Mouse (Mus musculus) T-helper 2 cell (primary cell): ENCODE data around the gene Lrrc20.
"Not testable (repeated sequence)": the region's sequence is repeated elsewhere in the genome, so short reads cannot be mapped to it uniquely, and the experiment has no call there.

ENCODE experiments used
- in situ Hi-C: fragments of 300-600 bp; cut with MboI, MseI; formaldehyde crosslinking; loops from one replicate; pipeline ENCODE4 v1.15.1; 2025; ENCODE audit warnings: high pct_unique_total_duplicates

Gene Lrrc20

GRCm38 (mm10) chr10:61564408-61564807 is 88.8 kb downstream of the Lrrc20 start:
- in situ Hi-C loops, result loop anchor here (10.0 kb wide), 1 partner anchor 820 kb away; no protein-coding TSS in a partner anchor

DNA sequence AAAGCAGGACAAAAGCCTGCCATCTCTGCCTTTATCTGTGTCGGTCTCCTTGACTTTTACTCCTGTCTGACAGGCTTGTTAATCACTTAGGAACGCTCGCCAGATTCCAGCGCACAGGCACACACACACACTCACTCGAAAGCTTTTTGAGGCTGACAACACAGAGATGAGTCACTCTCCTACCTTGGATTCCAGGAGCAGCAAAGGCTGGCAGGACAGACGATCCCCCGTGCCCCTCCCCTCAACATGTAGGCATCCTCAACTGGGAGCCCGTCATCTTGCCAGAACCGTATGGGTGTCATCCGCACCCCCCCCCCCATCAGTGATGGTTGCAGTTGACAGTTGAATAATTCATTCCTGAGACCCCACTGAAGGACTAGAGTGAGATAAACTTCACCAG is 94.6 kb downstream of the Lrrc20 start:
- in situ Hi-C loops, result no loop called here

GRCm38 (mm10) chr10:61572126-61572525 is 96.5 kb downstream of the Lrrc20 start:
- in situ Hi-C loops, result no loop called here

- in situ Hi-C loops, result no loop called here
Observed at GRCm38 (mm10) chr10:61576120-61576767, 100.6 kb downstream of the Lrrc20 start.

- in situ Hi-C loops, result loop anchor here (10.0 kb wide), 1 partner anchor 607 kb away; no protein-coding TSS in a partner anchor
Observed at GRCm38 (mm10) chr10:61587241-61587849, 111.7 kb downstream of the Lrrc20 start.

DNA sequence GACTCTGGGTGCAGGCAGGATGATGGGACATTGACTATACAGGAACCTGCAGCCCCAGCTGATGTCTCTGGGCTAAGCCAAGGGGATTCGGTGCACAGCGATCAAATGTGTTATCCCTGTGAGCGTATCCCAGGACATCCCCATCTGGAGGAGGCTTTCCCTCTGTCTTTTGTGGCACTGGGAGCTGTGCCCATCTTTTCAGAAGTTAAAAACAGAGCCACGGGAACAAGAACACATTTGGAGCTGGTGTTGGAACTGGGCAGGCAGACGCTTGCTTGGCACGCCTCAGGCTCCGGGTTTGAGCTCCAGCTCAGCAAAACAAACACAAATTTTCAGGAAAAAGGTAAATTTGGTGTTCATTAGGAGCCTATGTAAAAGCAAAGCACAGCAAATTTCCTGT is 122.4 kb downstream of the Lrrc20 start:
- in situ Hi-C loops, result no loop called here

DNA sequence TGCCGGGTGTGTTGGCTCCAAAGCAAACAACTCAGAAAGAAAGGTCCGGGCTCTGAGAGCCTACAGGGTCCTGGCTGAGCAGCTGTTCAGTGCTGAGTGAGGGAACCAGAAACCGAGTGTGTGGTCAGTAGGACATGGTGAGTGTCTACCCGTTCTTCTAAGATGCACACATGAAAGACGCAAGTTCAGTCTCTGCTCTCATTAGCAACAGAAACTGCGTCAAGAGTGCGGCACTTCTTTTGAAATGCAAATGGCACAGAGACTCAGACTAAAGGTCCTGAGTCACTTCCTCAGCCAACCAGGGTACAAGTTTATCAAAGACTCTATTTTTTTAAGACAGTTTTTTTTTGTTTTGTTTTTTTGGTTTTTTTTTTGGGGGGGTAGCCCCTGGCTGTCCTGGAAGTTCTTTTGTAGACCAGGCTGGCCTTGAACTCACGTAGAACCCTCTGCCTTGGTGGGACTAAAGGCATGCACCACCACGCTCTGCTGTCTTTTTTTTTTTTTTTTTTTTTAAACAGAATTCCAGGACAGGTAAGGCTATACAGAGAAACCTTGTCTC is 124.0 kb downstream of the Lrrc20 start:
- in situ Hi-C loops, result loop anchor here (10.0 kb wide), 1 partner anchor 105 kb away; no protein-coding TSS in a partner anchor

DNA sequence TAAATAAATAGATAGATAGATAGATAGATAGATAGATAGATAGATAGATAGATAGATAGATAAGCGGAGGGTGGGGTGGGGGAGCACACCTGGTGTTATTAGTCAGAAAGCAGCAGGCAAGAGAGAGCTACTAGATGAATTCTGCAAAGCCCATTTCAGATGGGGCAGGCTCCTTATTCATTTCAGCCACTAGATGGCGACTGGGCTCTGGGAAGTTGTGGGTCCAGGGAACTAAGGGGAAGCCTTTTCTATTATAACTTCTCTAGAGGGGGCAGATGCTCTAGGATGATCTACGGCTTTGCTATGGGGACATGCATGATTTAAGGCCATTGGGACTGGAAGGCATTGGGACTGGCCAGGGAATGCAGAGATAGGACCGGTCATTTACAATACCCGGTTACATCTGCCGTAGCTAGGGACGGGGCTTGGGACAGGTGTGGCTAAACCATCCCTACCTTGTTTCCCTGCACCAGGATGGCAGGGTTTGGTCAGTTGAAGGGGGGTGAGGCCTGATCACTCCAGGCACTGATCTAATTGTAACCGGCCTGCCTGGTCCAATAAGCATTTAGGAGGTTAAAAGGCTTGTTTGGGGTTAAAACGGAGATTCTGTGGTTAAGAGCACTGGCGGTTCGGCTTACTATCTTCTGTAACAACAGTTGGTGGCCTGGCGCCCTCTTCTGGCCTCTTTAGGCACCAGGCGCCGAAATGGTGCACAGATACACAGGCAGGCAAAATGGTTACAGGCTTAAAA is 126.9 kb downstream of the Lrrc20 start:
- in situ Hi-C loops, result loop anchor here (10.0 kb wide), 1 partner anchor 108 kb away; no protein-coding TSS in a partner anchor

- in situ Hi-C loops, result loop anchor here (10.0 kb wide), 1 partner anchor 110 kb away; no protein-coding TSS in a partner anchor
Observed at GRCm38 (mm10) chr10:61604376-61605065, 128.9 kb downstream of the Lrrc20 start.

- in situ Hi-C loops, result loop anchor here (10.0 kb wide), 1 partner anchor 111 kb away; no protein-coding TSS in a partner anchor
Observed at GRCm38 (mm10) chr10:61605381-61605780, 129.8 kb downstream of the Lrrc20 start.

DNA sequence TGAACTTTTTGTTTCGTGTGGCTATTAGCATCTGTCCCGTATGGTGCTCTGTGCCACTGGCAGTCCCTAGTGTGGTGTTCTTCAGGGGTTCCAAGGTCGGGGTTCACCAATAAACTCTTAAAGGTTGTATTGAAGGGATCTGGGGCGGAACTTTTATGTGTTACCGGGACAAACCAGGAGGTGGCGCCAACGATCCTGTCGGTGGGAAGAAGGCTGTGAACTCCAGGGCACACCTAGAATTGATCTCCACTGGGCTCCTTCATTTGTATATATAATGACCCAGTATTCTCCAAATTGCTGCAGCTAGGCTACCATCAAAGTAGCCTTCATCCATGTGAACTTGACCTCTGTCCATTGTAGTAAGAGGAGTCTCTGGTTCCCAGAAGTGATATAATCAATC is 130.2 kb downstream of the Lrrc20 start:
- in situ Hi-C loops, result loop anchor here (10.0 kb wide), 1 partner anchor 111 kb away; no protein-coding TSS in a partner anchor

DNA sequence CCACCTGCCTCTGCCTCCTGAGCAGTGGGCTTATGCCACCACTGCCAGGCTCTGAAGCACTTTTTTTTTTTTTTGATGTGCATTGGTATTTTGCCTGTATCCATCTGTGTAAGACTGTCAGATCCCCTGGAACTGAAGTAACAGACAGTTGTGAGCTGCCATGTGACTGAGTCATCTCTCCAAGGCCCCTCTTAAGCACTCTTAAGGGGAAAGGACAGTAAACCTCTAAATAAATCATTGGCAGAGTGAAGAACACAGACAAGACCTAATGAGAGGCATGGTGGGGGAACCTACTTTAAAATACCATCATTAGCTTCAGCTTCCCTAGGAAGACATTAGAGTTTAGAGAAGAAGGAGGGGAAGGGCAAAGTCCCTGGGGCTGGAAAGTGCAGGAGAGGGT is 132.6 kb downstream of the Lrrc20 start:
- in situ Hi-C loops, result loop anchor here (10.0 kb wide), 1 partner anchor 113 kb away; no protein-coding TSS in a partner anchor

DNA sequence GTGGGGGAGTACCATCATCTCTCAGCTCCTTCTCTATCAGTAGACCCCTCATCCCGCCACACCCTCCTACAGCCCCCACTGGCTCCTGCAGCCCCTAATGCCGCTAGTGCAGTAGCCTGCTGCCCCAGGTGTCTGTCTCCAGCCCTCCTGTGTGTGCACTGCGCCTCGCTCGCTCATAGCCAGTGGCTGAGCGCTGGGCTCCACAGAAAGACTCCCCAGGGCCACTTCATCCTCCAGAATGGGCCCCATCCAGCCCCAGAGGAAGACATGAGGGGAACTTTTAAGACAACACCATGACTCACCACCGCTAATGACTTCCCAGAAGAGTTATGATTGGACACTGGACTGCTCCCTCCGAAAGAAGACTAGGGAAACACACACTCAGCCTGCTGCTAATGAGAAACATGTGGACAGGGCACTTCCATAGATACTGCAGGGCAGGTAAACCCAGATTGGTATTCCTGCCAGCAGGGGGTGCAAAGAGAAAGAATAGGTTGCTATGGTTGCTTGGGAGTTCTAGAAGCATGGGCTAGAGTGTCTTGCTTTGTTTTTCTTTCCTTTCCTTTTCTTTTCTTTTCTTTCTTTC is 135.1 kb downstream of the Lrrc20 start:
- in situ Hi-C loops, result loop anchor here (5.0 kb wide), 1 partner anchor 47 kb away; no protein-coding TSS in a partner anchor

DNA sequence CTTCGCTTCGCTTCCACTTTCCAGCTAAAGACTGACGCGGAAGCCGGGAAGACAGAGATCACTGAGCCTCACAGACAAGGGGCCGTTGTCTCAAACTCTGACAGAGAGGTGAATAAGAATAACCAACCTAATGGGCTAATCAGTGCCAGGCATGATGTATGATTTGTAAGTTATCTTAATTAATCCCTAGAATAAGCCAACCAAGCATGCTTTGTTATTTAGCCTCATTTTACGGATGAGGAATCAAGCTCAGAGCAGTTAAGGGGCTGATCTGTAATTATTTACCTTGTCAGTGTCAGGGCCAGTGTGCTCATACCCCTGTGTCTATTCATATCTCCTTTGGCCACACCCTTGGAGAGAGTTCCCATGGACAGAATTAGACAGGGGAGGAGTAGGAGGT is 138.7 kb downstream of the Lrrc20 start:
- in situ Hi-C loops, result loop anchor here (5.0 kb wide), 1 partner anchor 43 kb away; no protein-coding TSS in a partner anchor

DNA sequence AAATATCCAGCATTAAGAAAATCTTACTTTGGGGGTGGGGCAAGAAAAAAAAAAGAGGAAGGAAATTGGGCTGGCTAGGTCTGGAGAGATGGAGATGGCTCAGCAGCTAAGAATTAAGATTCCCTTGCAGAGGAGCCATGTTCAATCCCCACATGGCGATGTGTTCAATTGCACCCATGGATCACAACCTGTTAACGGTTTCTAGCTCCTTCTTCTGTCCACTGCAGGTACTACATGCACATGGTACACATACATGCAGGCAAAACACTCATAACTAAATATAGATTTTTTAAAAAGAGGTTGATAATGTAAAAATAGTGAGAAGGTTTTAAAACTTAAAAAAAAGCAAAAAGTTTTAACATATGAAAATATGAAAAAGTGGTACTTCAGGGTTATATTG is 142.9 kb downstream of the Lrrc20 start:
- in situ Hi-C loops, result no loop called here

DNA sequence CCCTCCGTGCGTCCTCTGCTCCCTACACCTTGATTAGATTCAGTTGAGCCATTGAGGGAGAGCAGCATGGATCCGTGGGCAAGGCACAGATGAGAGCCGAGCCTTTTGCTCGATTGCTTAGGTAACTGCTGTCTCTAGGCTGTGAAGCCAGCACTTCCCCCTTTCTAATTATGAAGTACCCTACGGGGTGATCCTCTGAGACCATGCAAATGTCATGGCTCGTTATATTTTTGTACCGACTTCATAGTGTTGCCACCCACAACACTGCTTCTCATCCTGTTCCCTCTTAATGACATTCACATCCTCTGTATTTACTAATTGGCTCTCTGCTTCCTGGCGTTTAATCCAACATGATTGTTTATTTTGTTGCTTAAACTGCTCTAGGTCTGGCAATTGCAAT is 146.1 kb downstream of the Lrrc20 start:
- in situ Hi-C loops, result no loop called here

DNA sequence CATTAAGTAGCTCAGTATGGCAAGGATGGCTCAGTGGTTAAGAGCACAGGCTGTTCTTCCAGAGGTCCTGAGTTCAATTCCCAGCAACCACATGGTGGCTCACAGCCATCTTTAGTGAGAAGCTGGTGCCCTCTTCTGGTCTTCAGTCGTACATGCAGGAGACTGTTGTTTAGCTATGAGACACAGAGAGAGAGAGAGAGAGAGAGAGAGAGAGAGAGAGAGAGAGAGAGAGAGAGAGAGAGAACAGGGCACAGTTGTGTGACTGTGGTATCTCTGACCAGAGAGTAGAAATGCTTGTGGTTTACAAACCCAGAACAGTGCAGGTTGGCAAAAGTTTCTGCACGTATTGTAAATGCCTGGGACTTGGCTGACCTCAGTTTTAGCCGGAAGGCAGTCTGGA is 148.3 kb downstream of the Lrrc20 start:
- in situ Hi-C loops, result not testable (repeated sequence)

DNA sequence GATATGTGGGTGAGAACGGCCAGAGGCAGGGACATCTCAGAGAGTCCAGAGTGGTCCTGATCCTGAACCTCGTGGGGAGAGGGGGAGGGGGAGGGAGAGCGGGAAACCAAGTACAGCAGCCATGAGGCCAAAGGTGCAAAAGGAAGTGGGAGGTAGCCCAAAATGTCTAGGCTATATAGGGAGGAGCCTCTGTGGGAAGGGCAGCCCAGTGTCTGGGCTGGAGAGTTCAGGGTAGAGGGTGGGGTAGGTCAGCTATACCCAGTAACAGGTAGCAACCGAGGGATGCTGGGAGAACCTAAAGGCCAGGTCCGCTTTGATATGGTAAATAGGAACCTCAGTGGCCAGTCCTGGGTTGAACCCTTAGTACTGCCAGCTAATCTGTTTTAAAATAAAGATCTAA is 149.2 kb downstream of the Lrrc20 start:
- in situ Hi-C loops, result no loop called here

- in situ Hi-C loops, result no loop called here
Observed at GRCm38 (mm10) chr10:61625381-61626257, 150.0 kb downstream of the Lrrc20 start.

DNA sequence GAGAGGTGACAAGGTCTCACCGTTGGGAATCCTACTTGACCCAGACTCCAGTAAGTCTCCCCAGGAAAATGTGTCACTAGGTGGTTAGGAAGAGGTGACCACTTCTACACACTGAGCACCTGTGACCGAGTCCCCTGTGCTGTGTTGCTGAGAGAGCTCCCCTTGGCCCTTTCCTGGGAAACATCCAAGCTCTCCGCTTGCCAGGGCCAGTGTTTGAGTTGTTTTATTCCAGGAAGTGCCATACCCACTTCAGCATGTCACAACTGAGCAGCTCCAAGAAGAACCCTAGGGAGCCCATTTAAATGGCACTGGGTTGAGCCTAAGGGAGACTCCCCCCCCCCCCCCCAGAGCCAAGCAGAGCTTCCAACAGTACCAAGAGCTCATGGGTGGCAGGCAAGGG is 150.9 kb downstream of the Lrrc20 start:
- in situ Hi-C loops, result no loop called here
